Mouse (Mus musculus) hindbrain, embryonic 10.5 days (tissue): ENCODE measurements at regions not wholly inside any gene's neighbourhood (a gene's known extent, or its start where the extent isn't known, plus 50 kb on each side); places are given as distances from the start of the nearest gene placed in this dataset.

Source experiments
- DNase-seq: peaks from one replicate; pipeline ENCODE4 v3.0.0-alpha.2; 2017; ENCODE audit warnings: low spot score
- H3K27ac ChIP-seq: fragments of 300-500 bp; sonication (generic); 2 replicates; pipeline ENCODE4 v1.5.1; 2016; ENCODE audit warnings: mild to moderate bottlenecking, moderate library complexity
- H3K27me3 ChIP-seq: fragments of 300-500 bp; sonication (generic); 2 replicates; pipeline ENCODE4 v1.6.1; 2016; ENCODE audit warnings: mild to moderate bottlenecking; ENCODE audit not compliant: poor library complexity, insufficient read depth, severe bottlenecking
- H3K36me3 ChIP-seq: fragments of 300-500 bp; sonication (generic); 2 replicates; pipeline ENCODE4 v1.6.1; 2016; ENCODE audit warnings: mild to moderate bottlenecking, moderate library complexity
- H3K4me1 ChIP-seq: fragments of 300-500 bp; sonication (generic); replicated peaks from 2 replicates; pipeline ENCODE4 v1.6.1; 2016; ENCODE audit warnings: mild to moderate bottlenecking
- H3K4me3 ChIP-seq: fragments of 300-500 bp; sonication (generic); 2 replicates; pipeline ENCODE4 v1.5.1; 2016; ENCODE audit warnings: mild to moderate bottlenecking, moderate library complexity
- H3K9me3 ChIP-seq: fragments of 300-500 bp; sonication (generic); 2 replicates; pipeline ENCODE4 v1.6.1; 2016; ENCODE audit warnings: mild to moderate bottlenecking, moderate library complexity
- WGBS: fragments of 180-500 bp; shearing (Covaris S2); methylation state at CpG from one replicate; pipeline ENCODE4 v1.1.7; 2016; 5-methylcytosine and 5-hydroxymethylcytosine counted together

DNA sequence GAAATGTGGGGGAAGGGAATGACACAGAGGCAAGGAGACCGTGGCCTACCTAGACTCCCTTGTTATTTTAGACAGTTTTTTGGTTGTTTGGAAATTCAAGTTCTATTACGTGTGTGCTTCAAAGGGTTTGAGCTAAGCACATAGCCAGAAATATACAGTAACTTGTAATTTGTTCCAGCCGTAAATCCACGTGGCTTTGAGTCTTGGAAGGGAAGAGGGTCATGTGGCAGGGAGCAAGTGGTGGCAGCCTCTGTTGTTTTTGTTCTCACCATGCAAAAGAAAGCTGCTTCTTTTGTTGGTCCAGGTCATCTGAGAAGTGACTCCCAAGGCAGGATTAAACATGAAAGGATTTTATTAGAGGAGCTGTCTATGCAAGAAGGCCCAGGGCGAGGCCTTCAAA, 153.1 kb downstream of the Snx13 start:
- Histone ChIP-seq H3K27me3 (no peaks in the 10 kb centered on the region), H3K4me3 (no peak overlapping the region), H3K27ac (no peak overlapping the region), H3K36me3 (no peaks in the 10 kb centered on the region), H3K4me1 (no peaks in the 10 kb centered on the region), H3K9me3 (no peaks in the 10 kb centered on the region)
- 58% methylated on average over 5 of the region's 5 CpGs for WGBS
- no peak for DNase-seq
